Mouse (Mus musculus) ES-Bruce4 (cell line): Measurements from ENCODE around the gene Cdh4. TPM values are rescaled to one million over a fixed set of nuclear protein-coding genes. Genes with fewer than 3 reads are reported as not detected.

ENCODE experiments used
- H3K27ac ChIP-seq: 2 replicates; pipeline ENCODE4 v1.5.1; 2012; ENCODE audit warnings: low read length, inconsistent platforms; ENCODE audit not compliant: insufficient read depth
- H3K27me3 ChIP-seq: 2 replicates; pipeline ENCODE4 v1.6.1; 2012; ENCODE audit warnings: mild to moderate bottlenecking, low read length, inconsistent platforms; ENCODE audit not compliant: control insufficient read depth, poor library complexity, insufficient read depth, severe bottlenecking
- H3K36me3 ChIP-seq: 2 replicates; pipeline ENCODE4 v1.6.1; 2012; ENCODE audit warnings: inconsistent platforms, mild to moderate bottlenecking, low read length, moderate library complexity; ENCODE audit not compliant: control insufficient read depth, poor library complexity, insufficient read depth, severe bottlenecking
- H3K4me1 ChIP-seq: one replicate; pipeline ENCODE4 v1.8.1; 2011; ENCODE audit warnings: low read length; ENCODE audit not compliant: control insufficient read depth, insufficient read depth
- H3K4me3 ChIP-seq: 2 replicates; pipeline ENCODE4 v1.5.1; 2011; ENCODE audit warnings: low read depth, mild to moderate bottlenecking, low read length
- H3K9ac ChIP-seq: 2 replicates; pipeline ENCODE4 v1.6.1; 2012; ENCODE audit warnings: low read depth, mild to moderate bottlenecking, inconsistent platforms; ENCODE audit not compliant: poor library complexity, severe bottlenecking
- H3K9me3 ChIP-seq: replicated peaks from 2 replicates; pipeline ENCODE4 v1.6.1; 2012; ENCODE audit warnings: mild to moderate bottlenecking, low read length, inconsistent platforms; ENCODE audit not compliant: control insufficient read depth, poor library complexity, insufficient read depth, severe bottlenecking
- CTCF ChIP-seq: IDR thresholded peaks from one replicate; pipeline ENCODE4 v1.8.1; 2011; ENCODE audit warnings: low read depth, low read length
- EP300 ChIP-seq: IDR thresholded peaks from 2 replicates; pipeline ENCODE4 v1.6.1; 2011; ENCODE audit warnings: low read depth, low read length; ENCODE audit not compliant: insufficient read depth
- POLR2A ChIP-seq: IDR thresholded peaks from one replicate; pipeline ENCODE4 v1.8.1; 2011; ENCODE audit warnings: low read length; ENCODE audit not compliant: insufficient read depth
- polyA plus RNA-seq: library from polyadenylated mRNA; stranded (reverse); fragments of >200 nt; gene quantifications from 2 replicates; pipeline ENCODE4 v1.2.4, GENCODE M21; 2011; ENCODE audit warnings: low read depth; ENCODE audit not compliant: missing spikeins, insufficient read depth, insufficient read length

Gene Cdh4
- polyA plus RNA-seq, 1 experiment, result 1.4 TPM

GRCm38 (mm10) chr2:179555928-179556327 is 113.7 kb downstream of the Cdh4 start:
- Histone ChIP-seq H3K4me1 (no peaks in the 10 kb centered on the region), H3K27me3 (no peaks in the 10 kb centered on the region), H3K9me3 (no peaks in the 10 kb centered on the region), H3K4me3 (no peak overlapping the region), H3K27ac (no peak overlapping the region), H3K9ac (no peak overlapping the region), H3K36me3 (no peaks in the 10 kb centered on the region)
- no peak for TF ChIP-seq POLR2A
- no peak for TF ChIP-seq CTCF
- no peak for TF ChIP-seq EP300

GRCm38 (mm10) chr2:179562350-179562749 is 120.1 kb downstream of the Cdh4 start:
- Histone ChIP-seq H3K4me1 (peaks cover 2% of the 10 kb centered on the region), H3K4me3 (no peak overlapping the region), H3K9me3 (no peaks in the 10 kb centered on the region), H3K36me3 (no peaks in the 10 kb centered on the region), H3K9ac (no peak overlapping the region), H3K27ac (no peak overlapping the region), H3K27me3 (no peaks in the 10 kb centered on the region)
- TF ChIP-seq CTCF (no peak), POLR2A (no peak), EP300 (no peak)

GRCm38 (mm10) chr2:179565611-179566010 is 123.4 kb downstream of the Cdh4 start:
- Histone ChIP-seq H3K36me3 (no peaks in the 10 kb centered on the region), H3K9me3 (no peaks in the 10 kb centered on the region), H3K9ac (no peak overlapping the region), H3K27ac (no peak overlapping the region), H3K4me1 (peaks cover 10% of the 10 kb centered on the region), H3K27me3 (no peaks in the 10 kb centered on the region), H3K4me3 (no peak overlapping the region)
- no peak for TF ChIP-seq EP300
- TF ChIP-seq POLR2A, result no peak
- no peak for TF ChIP-seq CTCF

- Histone ChIP-seq H3K27me3 (no peaks in the 10 kb centered on the region), H3K9me3 (no peaks in the 10 kb centered on the region), H3K36me3 (no peaks in the 10 kb centered on the region), H3K9ac (no peak overlapping the region), H3K4me3 (no peak overlapping the region), H3K4me1 (peaks cover 13% of the 10 kb centered on the region), H3K27ac (no peak overlapping the region)
- TF ChIP-seq POLR2A, result no peak
- no peak for TF ChIP-seq EP300
Measured at GRCm38 (mm10) chr2:179567886-179568285, 125.7 kb downstream of the Cdh4 start.

GRCm38 (mm10) chr2:179569171-179569570 is 126.9 kb downstream of the Cdh4 start:
- no peak overlapping the region for H3K4me3 ChIP-seq
- no peak for TF ChIP-seq EP300
- no peak for TF ChIP-seq CTCF
- no peak for TF ChIP-seq POLR2A
- no peak overlapping the region for H3K9ac ChIP-seq
- no peaks in the 10 kb centered on the region for H3K27me3 ChIP-seq
- peaks cover 13% of the 10 kb centered on the region for H3K4me1 ChIP-seq
- no peaks in the 10 kb centered on the region for H3K9me3 ChIP-seq
- H3K27ac ChIP-seq, result no peak overlapping the region
- H3K36me3 ChIP-seq, result no peaks in the 10 kb centered on the region

GRCm38 (mm10) chr2:179571175-179571769 is 129.0 kb downstream of the Cdh4 start:
- Histone ChIP-seq H3K9ac (no peak overlapping the region), H3K36me3 (no peaks in the 10 kb centered on the region), H3K4me1 (peaks cover 10% of the 10 kb centered on the region), H3K9me3 (no peaks in the 10 kb centered on the region), H3K4me3 (no peak overlapping the region), H3K27ac (peak overlapping the region; percentile 85), H3K27me3 (no peaks in the 10 kb centered on the region)
- TF ChIP-seq POLR2A (no peak), CTCF (no peak), EP300 (no peak)

- no peaks in the 10 kb centered on the region for H3K9me3 ChIP-seq
- no peak overlapping the region for H3K4me3 ChIP-seq
- H3K27ac ChIP-seq, result no peak overlapping the region
- TF ChIP-seq POLR2A (no peak), EP300 (no peak), CTCF (no peak)
- H3K36me3 ChIP-seq, result no peaks in the 10 kb centered on the region
- H3K4me1 ChIP-seq, result peaks cover 12% of the 10 kb centered on the region
- H3K27me3 ChIP-seq, result no peaks in the 10 kb centered on the region
- H3K9ac ChIP-seq, result no peak overlapping the region
Measured at GRCm38 (mm10) chr2:179573331-179573730, 131.1 kb downstream of the Cdh4 start.
